Mouse (Mus musculus) brain, embryonic 18.5 days (tissue): Measurements from ENCODE around the gene Shank2.

ENCODE experiments used
- DNase-seq: peaks from one replicate; pipeline ENCODE4 v3.0.0-alpha.2; 2012; ENCODE audit warnings: low read depth, low spot score

The Shank2 gene

DNA sequence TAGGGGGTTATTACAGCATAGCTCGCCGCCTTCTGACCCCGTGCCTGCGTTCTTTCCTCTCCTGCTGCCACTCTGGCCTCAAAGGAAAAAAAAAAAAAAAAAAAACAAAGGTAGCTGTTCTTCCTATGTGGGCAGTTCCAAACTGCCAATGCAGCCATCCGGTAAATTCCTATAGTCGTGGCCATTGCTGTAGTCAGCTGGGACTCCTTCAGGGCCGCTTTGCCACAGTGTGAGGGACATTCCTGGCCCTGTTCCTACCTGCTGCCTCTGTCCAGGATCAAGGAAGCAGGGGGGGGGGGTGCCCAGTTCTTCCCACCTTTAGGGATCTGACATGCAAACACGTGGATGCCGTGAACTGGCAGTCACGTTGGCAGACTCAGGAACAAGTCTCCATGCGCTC, 29.1 kb downstream of the Shank2 start:
- no peak for DNase-seq

DNA sequence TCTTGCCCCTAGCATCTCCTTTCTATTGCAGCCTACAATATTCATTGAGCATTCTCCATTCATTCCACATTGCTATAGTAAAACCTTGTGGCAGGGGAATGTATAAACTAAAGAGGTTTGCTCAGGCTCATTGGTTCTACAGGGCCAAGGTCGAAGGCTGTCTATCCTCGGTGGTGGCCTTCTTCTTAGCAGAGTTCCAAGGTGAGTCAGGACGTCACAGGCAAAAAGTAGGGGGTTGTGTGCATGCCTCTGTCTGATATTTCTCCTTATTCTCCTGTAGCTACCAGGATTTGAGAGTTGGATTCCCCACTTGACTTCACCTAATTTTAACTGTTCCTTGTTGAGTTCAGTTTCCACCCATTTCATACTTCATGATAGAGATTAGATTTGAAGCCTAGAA, 29.9 kb downstream of the Shank2 start:
- DNase-seq, result no peak

DNA sequence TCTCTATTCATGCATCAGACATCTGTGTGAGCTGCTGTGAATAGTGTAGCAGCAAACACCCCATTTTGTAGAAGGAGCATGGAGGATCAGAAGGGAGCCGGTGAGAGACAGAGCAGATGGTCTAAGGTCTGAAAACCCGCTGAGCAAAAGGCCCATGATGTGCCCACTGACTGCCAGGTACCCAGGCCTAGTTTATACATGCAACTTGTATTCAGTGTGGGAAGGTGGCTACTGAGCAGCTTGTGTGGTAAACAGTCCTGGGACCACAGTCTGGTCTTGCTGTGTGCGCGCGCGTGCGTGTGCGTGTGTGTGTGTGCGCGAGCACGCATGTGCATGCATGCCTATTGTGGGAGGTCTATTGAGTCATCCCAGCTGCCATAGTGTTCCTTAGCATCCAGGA, 35.8 kb downstream of the Shank2 start:
- DNase-seq, result no peak

DNA sequence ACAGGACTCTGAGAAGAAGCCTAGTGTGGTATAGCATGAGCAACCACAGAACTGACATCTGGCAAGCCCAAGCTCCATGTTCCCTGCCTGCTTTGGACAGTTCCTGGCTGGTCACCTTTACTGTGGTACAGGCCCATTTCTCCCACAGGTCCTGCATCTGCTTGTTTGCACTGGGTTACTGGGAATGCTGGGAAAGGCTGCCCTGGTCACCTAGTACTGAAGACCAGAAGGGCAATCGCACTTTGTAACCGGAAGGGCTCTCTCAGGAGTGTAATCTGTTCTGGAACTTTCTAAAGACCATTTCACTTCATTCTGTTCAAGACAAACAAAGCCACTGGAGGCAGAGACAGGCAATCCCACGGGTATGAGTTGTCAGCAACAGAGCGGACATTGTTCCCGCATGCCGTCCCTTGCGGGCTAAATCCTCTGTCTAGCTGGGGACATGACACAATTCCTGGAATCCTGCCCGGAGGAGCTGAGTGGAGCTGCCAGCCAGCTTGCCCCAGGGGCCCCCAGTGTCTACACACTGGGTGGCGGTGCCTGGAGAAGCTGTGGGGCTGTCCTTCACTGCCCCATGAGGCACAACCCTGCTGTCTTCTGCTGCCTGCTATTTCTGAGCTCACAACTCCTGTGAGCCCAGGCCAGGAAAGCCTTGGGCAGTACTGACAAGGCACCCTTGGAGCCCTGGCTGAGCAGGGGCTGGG, 36.4 kb downstream of the Shank2 start:
- DNase-seq, result peak; percentile 39

DNA sequence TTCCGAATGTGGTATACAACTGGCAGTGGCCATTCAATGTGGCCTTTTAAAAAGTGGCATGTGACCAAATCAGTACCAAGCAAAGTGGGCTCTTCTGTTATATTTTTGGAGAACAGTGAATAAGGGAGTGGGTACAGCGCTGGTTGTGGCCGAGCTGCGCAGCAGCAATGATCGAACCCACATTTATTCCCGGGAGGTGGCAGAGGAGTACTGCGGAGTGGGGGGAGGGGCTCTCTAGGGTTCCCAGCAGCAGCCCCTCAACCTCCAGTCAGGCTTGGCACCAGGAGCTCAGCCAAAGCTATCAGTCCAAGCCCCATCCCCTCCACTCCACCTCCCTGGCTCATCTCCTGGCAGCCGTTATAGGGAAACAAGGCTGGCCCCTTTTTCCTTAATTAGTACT, 37.0 kb downstream of the Shank2 start:
- no peak for DNase-seq

DNA sequence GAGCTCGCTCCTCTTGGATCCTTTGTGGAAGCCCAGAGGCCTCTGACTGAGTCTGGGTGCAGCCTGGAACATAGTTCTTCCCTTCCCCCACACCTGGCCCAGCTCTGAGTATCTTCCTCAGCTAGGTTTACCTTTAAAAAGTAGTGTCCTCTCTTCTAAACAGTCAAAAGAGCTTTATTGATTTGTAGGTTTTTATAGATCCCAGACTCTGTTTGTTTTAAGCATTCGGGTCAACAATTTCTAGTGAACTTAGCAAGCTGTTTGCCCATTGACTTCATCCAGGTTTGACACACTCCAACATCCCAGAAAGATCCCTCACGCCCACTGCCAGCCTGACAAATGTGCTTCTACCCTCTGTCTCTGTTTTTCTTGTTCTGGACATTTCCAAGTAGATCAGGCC, 38.6 kb downstream of the Shank2 start:
- DNase-seq, result no peak

DNA sequence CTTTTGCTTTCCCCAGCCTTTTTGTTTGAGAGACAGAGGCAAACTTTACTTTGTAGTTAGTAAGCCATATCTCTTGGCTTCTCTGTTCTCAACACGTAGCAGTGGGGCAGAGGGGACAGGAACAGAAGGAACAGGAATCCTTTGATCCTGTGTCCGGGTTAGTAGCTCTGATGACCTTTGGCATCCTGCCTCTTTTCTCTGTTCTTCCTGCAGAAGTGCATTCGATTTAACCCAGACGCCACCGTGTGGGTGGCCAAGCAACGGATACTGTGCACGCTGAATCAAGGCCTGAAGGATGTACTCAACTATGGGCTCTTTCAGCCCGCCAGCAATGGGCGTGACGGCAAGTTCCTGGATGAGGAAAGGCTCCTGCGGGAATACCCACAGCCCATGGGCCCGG, 50.3 kb downstream of the Shank2 start:
- DNase-seq, result no peak

DNA sequence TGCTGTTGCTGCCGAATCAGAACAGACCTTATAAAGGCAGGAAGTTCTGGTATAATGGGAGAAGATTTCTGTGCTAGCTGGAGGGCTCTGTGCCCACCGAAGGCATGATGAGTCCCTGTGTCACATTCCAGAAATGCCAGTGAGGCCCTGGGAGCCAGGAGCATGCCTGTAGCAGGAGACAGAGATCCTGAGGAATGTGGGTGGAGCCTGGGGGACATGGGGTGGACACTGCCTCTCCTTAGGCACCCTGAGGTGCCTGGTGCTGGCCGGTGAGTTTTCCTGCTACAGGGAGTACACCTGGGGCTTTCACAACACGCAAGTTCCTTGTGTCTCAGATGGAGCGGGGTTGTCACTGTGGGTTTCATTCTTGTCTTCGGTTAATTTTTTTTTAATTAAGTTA, 53.5 kb downstream of the Shank2 start:
- no peak for DNase-seq

DNA sequence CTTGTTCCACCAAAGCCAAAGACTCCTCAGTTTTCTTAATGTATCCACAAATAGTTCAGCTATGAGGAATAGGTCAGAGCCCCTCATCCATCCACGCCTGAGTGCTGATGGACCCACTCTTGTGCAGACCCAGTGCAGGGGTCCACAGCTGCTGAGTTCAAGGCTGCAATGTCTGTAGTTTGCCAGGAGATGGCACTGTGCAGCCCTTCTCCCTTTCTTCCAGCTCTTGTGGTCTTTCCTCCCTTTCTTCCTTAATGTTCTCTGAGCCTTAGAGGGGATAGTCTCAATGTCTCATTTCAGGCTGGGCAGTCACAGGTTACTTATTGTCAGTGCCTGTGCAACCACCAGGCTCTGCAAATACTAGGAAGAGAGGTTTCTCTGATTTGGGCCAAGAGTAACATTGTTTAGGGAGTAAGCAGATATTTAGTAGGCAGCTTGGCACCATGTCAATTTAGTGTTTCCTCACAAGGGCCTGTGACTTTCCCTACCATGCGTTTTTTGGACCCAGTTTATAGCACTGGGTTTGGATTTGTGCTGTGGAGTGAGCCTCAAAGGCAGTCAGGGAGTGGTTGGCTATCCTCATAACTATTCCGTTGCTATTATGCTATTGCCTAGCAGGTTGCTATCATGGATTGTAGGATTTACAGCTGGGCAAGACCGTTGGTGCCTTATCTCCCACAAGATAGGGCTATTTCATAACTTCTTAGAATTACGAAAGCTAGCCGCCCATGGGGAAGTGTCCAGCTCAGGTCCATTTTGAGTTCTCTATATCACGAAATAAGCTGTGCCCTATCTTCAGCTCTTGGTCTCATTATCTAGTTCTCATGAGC, 54.2 kb downstream of the Shank2 start:
- no peak for DNase-seq

DNA sequence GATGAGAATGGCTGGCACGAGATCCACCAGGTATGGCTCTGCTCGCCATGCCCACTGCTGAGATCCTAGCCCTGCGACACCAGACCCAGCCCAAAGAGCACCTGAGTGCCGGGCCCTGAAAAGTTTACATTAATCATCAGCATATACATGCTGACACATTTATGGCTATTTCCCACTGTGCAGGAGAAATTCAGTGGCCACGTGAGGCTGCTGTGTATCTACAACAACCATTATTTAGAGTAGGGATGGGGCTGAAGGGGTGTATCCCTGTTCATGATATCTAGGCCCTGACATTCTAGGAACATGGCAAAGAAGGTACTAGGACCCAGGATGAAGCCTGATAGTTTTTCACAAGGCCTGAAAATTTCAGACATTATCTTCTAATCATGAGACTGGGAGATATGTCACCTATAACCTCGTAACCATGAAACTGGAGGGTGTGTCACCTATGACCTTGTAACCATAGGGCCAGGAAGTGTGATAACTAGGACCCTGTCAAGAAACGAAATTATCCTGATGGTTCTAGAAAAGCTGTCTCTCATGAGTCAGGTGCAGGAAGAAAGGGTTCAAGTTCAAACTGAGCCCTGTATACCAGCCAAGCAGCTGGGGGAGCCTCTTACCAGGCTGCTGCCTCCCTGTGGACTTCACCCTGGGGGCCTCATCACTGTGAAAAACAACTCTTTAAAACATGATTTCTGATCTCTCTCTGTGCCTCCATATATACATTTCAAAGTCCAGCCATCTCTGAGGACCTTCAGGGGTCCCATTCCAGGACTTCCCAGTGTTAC, 68.6 kb downstream of the Shank2 start:
- no peak for DNase-seq

DNA sequence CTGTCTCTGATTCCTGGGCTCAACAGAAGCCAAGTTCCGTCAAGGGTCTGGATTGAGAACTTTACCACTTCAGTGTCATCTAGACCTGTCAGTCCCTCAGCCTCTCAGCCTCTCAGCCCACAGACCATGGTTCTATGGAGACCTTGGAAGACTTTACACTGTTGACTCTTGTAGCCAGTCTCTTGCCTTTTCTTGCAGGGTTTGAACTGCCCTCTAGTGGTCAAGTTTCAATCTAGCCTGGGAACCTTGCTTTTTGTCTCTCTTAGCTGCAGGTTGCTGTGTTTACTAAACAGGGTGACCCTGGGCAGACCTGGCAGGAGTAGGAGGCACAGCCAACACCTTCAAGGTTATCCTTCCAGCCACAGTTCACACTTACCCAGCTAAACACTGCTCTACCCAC, 70.5 kb downstream of the Shank2 start:
- DNase-seq, result no peak

DNA sequence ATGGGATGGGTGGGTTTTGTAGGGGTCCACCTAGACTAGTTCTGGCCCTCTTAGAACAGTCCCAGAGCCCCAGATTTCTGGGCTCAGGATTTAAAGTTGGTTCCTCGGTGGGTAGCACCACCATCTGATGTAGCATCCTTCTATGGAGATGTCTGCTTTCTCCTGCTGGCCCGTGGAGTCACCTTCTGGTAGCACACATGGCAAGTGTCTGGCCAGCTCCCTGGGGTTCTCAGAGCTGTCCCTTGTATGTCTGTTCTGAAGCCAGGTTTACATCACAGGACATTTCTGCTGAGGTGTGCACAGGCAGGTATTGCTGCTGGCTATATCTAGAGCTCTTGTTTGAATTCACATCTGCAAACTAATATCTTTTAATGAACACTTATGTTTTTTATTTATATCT, 71.1 kb downstream of the Shank2 start:
- DNase-seq, result no peak

DNA sequence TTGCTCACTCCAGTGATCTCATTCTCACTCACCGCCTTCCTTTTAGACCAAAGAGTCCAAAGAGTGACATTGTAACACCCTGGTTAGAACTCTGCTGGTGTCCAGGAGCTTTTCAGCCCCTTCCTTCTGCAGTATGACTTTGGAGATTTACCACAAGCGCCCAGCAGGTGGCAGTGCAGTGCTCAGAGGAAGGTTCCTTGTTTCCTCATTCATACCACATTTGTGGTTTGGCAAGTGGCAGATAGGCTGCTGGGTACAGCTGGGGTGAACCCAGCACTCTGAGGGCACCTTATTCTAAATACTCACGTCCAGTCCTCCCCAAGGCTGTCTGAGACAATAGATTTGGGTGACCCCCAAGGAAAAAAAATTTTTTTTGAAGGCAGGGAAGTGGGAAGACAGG, 73.0 kb downstream of the Shank2 start:
- no peak for DNase-seq

DNA sequence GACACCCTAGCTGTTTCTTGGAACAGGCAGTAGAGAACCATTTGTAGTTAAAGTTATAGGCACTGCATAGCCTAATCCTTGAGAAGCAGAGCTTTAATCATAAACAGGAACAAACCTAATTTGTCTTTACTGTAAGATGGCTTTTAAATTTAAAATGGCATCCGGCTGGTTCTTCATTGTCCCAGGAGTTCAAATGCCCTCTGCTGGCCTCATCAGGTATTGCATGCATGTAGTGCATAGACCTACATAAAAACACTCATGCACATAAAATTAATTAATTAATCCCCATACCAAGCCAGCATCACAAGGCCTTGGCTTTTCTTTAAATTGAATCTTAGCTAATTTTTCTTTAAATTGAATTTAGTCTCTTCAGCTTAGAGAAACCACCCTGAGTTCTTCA, 76.9 kb downstream of the Shank2 start:
- DNase-seq, result no peak

DNA sequence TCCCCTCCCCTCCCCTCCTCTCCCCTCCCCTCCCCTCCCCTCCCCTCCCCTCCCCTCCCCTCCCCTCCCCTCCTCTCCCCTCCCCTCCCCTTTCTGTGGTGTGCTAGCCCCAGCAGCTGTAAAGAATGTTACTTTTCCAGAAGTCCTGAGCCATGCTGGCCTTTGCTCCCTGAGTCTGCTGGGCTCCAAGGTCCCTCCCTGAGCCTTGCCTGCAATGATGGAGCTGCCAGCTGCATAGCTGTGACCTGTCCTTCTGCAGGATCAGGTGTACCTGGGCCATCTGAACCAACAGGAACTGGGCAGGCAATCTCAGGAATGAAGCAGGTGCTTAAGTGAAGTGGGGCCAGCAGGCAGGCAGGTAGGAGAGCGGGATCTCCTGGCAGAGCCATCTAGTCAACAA, 78.1 kb downstream of the Shank2 start:
- DNase-seq, result no peak

DNA sequence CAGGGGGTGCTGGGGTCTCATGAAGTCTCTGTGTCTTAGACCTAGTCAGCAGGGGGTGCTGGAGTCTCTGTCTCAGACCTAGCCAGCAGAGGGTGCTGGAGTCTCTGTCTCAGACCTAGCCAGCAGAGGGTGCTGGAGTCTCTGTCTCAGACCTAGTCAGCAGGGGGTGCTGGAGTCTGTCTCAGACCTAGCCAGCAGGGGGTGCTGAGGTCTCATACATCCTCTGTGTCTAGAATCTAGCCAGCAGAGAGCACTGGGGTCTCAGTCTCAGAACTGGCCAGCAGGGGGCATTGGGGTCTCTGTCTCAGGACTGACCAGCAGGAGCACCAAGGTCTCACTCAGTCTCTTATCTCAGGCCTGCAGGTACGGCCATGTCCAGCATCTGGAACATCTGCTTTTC, 79.7 kb downstream of the Shank2 start:
- DNase-seq, result no peak

DNA sequence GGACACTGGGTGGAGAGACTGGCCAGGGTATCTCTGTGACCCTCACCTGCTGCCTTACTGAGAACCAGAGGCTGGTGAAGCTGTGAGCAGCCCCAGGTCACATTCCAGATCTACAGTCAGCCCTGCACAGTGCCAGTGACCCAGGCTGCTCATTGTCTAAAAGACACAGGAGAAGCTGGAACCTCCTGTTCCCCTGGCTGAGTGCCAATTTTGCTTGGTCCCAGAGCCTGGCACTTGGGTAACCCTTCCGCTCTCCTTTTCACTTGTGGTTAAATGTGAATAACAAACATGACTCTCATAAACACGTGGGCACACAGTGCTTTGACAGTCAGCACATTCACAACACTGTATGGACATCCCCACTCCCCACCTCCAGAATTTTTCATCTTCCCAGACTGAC, 80.2 kb downstream of the Shank2 start:
- DNase-seq, result no peak

DNA sequence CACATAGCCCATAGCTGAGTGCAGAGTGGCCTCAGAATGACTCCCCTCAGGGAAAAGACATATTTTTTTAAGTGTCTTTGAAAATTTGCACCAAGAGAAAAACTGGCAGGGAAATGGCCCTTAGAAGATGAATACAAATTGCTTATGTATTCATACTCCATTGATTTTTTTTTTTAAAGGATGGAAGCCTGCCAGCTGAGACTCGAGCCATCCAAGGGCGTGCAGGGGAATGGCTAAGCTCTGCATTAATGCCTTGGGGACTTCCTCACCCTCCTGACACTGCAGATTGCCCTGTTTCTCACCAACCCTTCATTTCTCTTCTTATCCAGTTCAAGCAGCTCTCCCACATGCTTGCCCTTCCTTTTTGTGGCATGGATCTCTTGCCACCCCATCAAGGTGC, 85.5 kb downstream of the Shank2 start:
- no peak for DNase-seq

DNA sequence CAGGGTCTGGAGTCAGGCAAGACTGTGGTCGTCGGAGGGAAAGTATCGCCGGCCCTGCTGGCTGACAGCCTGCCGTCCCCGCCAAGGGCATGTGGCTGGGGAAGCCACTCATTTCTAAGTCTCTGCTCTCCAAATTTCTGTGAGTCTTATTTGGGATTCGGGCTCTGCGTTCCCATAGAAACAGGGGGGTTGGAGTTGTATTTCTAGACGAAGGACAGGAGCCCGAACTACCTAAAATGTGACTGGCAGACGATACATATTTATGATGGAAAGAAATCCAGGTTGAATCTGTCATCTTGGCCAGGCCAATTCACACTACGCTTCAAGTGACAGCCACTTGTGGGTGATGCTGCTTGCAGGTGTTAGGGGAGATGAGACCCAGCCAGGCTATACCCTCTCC, 92.4 kb downstream of the Shank2 start:
- DNase-seq, result no peak

DNA sequence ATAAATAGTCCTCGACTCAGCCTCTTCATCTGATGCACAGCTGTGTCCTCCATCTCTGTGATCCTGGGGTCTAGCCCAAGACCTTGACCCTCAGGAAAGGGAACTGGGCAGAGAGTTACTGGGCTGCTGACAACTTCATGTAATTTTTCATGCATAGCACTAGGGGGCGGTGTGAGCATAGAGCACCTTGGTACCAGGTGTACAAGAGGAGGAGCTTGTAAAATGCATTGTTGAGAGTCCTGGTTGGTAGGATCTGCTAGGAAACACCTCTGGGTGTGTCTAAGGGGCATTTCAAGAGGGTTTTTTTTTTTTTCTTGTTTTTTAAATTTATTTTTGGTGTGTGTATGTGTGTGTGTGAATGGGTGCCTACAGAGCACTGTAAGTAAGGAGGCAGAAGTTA, 95.6 kb downstream of the Shank2 start:
- DNase-seq, result no peak

DNA sequence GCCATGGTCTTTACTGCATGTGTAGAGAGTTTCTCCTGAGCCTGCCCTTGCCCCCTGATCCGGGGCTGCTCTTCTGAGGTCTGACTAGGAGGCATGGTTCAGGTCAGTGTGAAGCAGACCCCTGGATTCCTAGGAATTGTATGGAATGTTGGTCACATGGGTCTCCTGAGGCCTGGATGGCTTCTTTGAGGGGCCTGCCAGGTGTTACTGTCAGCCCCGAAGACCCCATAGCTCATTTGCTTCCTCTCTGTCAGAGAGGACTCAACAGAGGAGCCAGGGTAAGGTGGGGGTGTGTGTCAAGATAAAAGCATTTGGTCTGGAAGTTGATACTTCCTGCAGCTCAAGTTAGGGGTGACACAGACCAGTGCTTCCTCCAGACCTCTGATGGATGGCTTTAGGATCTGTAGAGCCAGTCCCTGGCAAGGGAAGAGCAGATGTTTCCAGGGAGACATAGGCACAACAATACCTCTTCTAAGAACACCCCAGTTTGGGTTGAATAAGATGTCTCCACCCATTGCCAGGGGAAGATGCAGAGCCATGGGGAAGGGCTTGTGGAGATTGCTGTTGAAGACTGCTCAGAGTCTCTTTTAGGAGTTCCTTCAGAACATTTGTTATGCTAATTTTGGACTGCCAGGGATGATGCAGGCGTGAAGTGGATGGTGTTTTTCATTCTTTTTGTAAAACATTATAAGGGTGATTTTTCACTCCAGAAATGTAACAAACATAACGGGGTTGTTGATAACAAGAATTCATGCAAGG, 100.7 kb downstream of the Shank2 start:
- no peak for DNase-seq

DNA sequence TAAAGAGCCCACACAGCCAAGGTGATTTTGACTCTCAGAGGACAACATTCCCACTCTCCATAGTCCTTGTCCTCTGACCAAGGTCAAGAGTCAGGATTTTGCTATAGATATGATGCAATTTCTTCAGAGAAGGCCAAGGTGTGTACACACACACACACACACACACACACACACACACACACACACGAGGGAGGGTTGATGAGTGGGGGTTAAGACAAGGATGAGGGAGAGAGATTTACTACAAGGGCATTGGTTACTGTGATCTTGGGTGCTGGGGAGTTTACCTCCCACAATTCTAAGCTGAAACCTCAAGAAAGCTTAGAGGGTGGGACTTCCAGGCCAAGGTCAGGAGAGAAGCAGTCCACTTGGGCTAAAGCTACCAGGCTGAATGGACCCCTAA, 104.2 kb downstream of the Shank2 start:
- DNase-seq, result no peak
